Mouse (Mus musculus) ES-Bruce4 (cell line): ENCODE measurements around the gene Nsun7. TPM values are rescaled to one million over a fixed set of nuclear protein-coding genes. Genes with fewer than 3 reads are reported as not detected.

Experiments
- H3K27ac ChIP-seq: 2 replicates; pipeline ENCODE4 v1.5.1; 2012; ENCODE audit warnings: low read length, inconsistent platforms; ENCODE audit not compliant: insufficient read depth
- H3K27me3 ChIP-seq: 2 replicates; pipeline ENCODE4 v1.6.1; 2012; ENCODE audit warnings: mild to moderate bottlenecking, low read length, inconsistent platforms; ENCODE audit not compliant: control insufficient read depth, poor library complexity, insufficient read depth, severe bottlenecking
- H3K36me3 ChIP-seq: 2 replicates; pipeline ENCODE4 v1.6.1; 2012; ENCODE audit warnings: inconsistent platforms, mild to moderate bottlenecking, low read length, moderate library complexity; ENCODE audit not compliant: control insufficient read depth, poor library complexity, insufficient read depth, severe bottlenecking
- H3K4me1 ChIP-seq: one replicate; pipeline ENCODE4 v1.8.1; 2011; ENCODE audit warnings: low read length; ENCODE audit not compliant: control insufficient read depth, insufficient read depth
- H3K4me3 ChIP-seq: 2 replicates; pipeline ENCODE4 v1.5.1; 2011; ENCODE audit warnings: low read depth, mild to moderate bottlenecking, low read length
- H3K9ac ChIP-seq: 2 replicates; pipeline ENCODE4 v1.6.1; 2012; ENCODE audit warnings: low read depth, mild to moderate bottlenecking, inconsistent platforms; ENCODE audit not compliant: poor library complexity, severe bottlenecking
- H3K9me3 ChIP-seq: replicated peaks from 2 replicates; pipeline ENCODE4 v1.6.1; 2012; ENCODE audit warnings: mild to moderate bottlenecking, low read length, inconsistent platforms; ENCODE audit not compliant: control insufficient read depth, poor library complexity, insufficient read depth, severe bottlenecking
- CTCF ChIP-seq: IDR thresholded peaks from one replicate; pipeline ENCODE4 v1.8.1; 2011; ENCODE audit warnings: low read depth, low read length
- EP300 ChIP-seq: IDR thresholded peaks from 2 replicates; pipeline ENCODE4 v1.6.1; 2011; ENCODE audit warnings: low read depth, low read length; ENCODE audit not compliant: insufficient read depth
- POLR2A ChIP-seq: IDR thresholded peaks from one replicate; pipeline ENCODE4 v1.8.1; 2011; ENCODE audit warnings: low read length; ENCODE audit not compliant: insufficient read depth
- polyA plus RNA-seq: library from polyadenylated mRNA; stranded (reverse); fragments of >200 nt; gene quantifications from 2 replicates; pipeline ENCODE4 v1.2.4, GENCODE M21; 2011; ENCODE audit warnings: low read depth; ENCODE audit not compliant: missing spikeins, insufficient read depth, insufficient read length

Gene Nsun7
- 0.37 and 0.94 TPM in 2 replicates for polyA plus RNA-seq

DNA sequence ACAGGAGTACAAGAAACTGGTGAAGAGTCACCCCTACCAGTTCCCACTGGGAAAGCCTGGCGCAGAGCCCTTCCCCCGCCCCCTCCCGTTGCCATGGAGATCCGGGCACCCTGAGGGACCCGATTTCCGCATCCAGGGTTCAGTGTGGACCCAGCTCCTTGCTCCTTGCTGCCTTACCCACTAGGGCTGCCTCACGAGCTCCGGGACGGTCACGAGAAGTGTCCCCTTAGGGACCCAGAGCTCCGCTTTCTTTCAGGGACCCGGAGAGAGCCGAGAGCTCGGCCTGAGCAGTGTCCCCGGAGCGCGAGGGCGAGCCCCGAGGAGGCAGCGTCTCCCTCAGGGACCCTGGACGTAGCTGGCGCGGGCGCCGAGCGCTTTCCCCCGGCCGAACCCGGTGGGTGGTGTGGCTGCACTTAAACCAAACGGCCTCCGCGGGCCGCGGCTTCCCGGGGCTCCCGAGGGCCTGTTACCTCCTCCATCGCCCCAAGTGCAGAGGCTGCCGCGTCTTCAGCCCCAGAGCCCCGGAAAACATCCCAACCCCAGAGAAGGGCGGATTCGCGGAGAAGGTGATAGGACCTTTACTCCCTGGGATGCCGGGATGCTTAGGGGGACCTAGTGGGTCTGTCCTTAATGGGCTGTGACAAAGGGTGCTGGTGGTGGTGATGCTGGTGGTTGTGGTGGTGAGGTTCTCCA is at the start of gene Nsun7:
Nsun7 (plus strand) TSS at position 142 of the 693 bp plus-strand sequence.
- H3K4me3 ChIP-seq: peak within 1 kb of the TSS; percentile 92
- H3K27me3 ChIP-seq: no peaks in the 10 kb centered on the region
- peak within 1 kb of the TSS; percentile 66 for H3K9ac ChIP-seq
- H3K36me3 ChIP-seq: no peaks in the 10 kb centered on the region
- H3K27ac ChIP-seq: no peak within 1 kb of the TSS
- no peaks in the 10 kb centered on the region for H3K9me3 ChIP-seq
- TF ChIP-seq CTCF: no peak
- no peak for TF ChIP-seq EP300
- TF ChIP-seq POLR2A: no peak
- no peaks in the 10 kb centered on the region for H3K4me1 ChIP-seq

DNA sequence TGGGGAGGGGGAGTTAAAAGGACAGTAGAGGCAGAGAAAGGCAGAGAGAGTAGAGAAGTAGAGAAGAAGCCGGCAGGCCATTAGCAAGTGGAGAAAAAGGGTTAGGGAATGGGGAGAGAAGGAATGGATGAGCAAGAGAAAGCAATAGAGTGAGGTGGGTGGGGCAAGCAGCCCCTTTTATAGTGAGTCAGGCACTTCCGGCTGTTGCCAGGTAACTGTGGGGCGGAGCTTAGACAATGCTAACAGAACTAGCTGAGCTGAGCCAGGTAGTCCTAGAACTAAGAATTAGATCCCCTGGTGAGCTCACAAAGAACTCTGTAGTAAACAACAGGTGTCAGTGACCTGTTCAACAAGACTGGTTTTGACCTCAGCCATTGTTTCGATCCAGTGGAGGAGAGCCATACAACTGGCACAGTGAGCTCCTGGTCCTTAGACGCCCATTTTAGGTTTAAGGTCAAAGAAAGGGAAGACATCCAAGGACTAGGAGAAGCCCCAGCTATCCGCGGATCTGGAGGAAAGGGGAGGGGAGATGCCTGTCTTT is 45.2 kb upstream of the Nsun7 start:
- Histone ChIP-seq H3K27ac (peak overlapping the region; percentile 99), H3K9ac (0 out of 2 replicates have a peak overlapping the region, but pooled peaks have one; percentile 27), H3K36me3 (no peaks in the 10 kb centered on the region), H3K9me3 (no peaks in the 10 kb centered on the region), H3K4me1 (peaks cover 13% of the 10 kb centered on the region), H3K27me3 (no peaks in the 10 kb centered on the region), H3K4me3 (peak overlapping the region; percentile 32; the same call in 1 of the 2 replicates)
- peak; percentile 44 for TF ChIP-seq POLR2A
- peak; percentile 94 for TF ChIP-seq EP300
- TF ChIP-seq CTCF: no peak

DNA sequence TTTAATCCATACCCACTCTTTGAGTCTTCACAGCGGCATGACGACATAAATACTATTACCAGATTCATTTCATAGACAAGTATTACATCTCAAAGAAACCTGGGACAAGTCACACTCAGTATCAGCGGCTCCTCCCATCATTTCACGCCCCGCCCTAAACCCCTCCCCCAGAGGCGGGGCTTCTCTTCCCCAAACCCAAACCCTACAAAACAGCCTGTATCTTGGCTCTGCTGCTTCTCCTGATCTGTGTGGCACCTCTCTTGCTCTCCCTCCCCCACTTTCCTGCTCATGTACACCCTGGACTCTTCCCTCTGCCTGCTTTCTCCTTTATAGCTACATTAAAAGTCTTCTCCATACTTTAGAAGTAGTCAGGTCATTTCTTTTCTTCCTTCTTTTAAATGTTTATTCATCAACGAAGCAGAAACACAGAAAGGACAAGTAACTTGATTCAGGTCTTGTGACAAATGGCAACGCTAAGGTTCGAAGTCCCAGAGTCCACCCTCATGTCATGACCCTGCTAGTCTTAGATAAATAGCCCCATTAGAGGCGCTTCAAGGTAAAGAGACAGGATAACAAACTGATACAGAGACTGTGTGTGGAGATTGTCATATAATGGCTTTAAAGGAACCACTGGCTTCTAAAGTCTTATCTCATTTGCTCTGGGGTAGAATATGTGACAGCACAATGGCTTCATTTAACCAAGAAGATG is 44.0 kb upstream of the Nsun7 start:
- H3K9ac ChIP-seq: peak overlapping the region; percentile 27; the same call in 1 of the 2 replicates
- TF ChIP-seq EP300 (no peak), POLR2A (peak; percentile 94), CTCF (no peak)
- no peaks in the 10 kb centered on the region for H3K36me3 ChIP-seq
- H3K27ac ChIP-seq: peak overlapping the region; percentile 99
- no peaks in the 10 kb centered on the region for H3K9me3 ChIP-seq
- H3K27me3 ChIP-seq: no peaks in the 10 kb centered on the region
- peak overlapping the region; percentile 52 for H3K4me3 ChIP-seq
- peaks cover 12% of the 10 kb centered on the region for H3K4me1 ChIP-seq

- Histone ChIP-seq H3K9ac (no peak overlapping the region), H3K4me3 (no peak overlapping the region), H3K27ac (no peak overlapping the region), H3K9me3 (no peaks in the 10 kb centered on the region), H3K36me3 (no peaks in the 10 kb centered on the region), H3K4me1 (peaks cover 8% of the 10 kb centered on the region), H3K27me3 (no peaks in the 10 kb centered on the region)
- TF ChIP-seq CTCF (no peak), EP300 (no peak), POLR2A (no peak)
Observed at GRCm38 (mm10) chr5:66219692-66220091, 40.0 kb upstream of the Nsun7 start.

GRCm38 (mm10) chr5:66220620-66221019 is 39.1 kb upstream of the Nsun7 start:
- Histone ChIP-seq H3K4me1 (peaks cover 8% of the 10 kb centered on the region), H3K27me3 (no peaks in the 10 kb centered on the region), H3K36me3 (no peaks in the 10 kb centered on the region), H3K27ac (peak overlapping the region; percentile 52; the same call in 1 of the 2 replicates), H3K9ac (no peak overlapping the region), H3K9me3 (no peaks in the 10 kb centered on the region), H3K4me3 (no peak overlapping the region)
- TF ChIP-seq CTCF (no peak), POLR2A (no peak), EP300 (peak; percentile 85; the same call in 1 of the 2 replicates)

- TF ChIP-seq POLR2A: no peak
- TF ChIP-seq EP300: no peak
- TF ChIP-seq CTCF: no peak
- no peaks in the 10 kb centered on the region for H3K9me3 ChIP-seq
- no peak overlapping the region for H3K27ac ChIP-seq
- no peaks in the 10 kb centered on the region for H3K27me3 ChIP-seq
- peaks cover under 1% of the 10 kb centered on the region for H3K4me1 ChIP-seq
- H3K36me3 ChIP-seq: no peaks in the 10 kb centered on the region
- peak overlapping the region; percentile 50 for H3K9ac ChIP-seq
- H3K4me3 ChIP-seq: peak overlapping the region; percentile 61
Observed at GRCm38 (mm10) chr5:66222916-66223315, 36.8 kb upstream of the Nsun7 start.
